Mouse (Mus musculus) hindbrain, postnatal 0 days (tissue): ENCODE measurements at regions not wholly inside any gene's neighbourhood (a gene's known extent, or its start where the extent isn't known, plus 50 kb on each side); places are given as distances from the start of the nearest gene placed in this dataset.
"Not testable (repeated sequence)": the region's sequence is repeated elsewhere in the genome, so short reads cannot be mapped to it uniquely, and the experiment has no call there.

Source experiments
- ATAC-seq: fragments of 200-750 bp; cut with Nextera tagmentation; 2 replicates; pipeline ENCODE4 v1.8.0; 2017; ENCODE audit warnings: mild to moderate bottlenecking, moderate TSS enrichment, moderate library complexity
- DNase-seq: peaks from one replicate; pipeline ENCODE4 v3.0.0-alpha.2; 2015; ENCODE audit warnings: low spot score
- H3K27ac ChIP-seq: fragments of 300-500 bp; sonication (generic); 2 replicates; pipeline ENCODE4 v1.5.1; 2014; ENCODE audit warnings: mild to moderate bottlenecking
- H3K27me3 ChIP-seq: fragments of 300-500 bp; sonication (generic); 2 replicates; pipeline ENCODE4 v1.6.1; 2014; ENCODE audit warnings: low read length, mixed read lengths; ENCODE audit not compliant: insufficient read depth
- H3K36me3 ChIP-seq: fragments of 300-500 bp; sonication (generic); 2 replicates; pipeline ENCODE4 v1.6.1; 2014; ENCODE audit warnings: low read length, mixed read lengths; ENCODE audit not compliant: insufficient read depth
- H3K4me1 ChIP-seq: fragments of 300-500 bp; sonication (generic); 2 replicates; pipeline ENCODE4 v1.6.1; 2014; ENCODE audit warnings: antibody characterized with exemption, low read length, mixed read lengths; ENCODE audit not compliant: insufficient read depth
- H3K4me2 ChIP-seq: fragments of 300-500 bp; sonication (generic); 2 replicates; pipeline ENCODE4 v1.6.1; 2014; ENCODE audit warnings: low read depth, mild to moderate bottlenecking, low read length, moderate library complexity, mixed read lengths
- H3K4me3 ChIP-seq: fragments of 300-500 bp; sonication (generic); 2 replicates; pipeline ENCODE4 v1.5.1; 2014; ENCODE audit warnings: low read length
- H3K9ac ChIP-seq: fragments of 300-500 bp; sonication (generic); replicated peaks from 2 replicates; pipeline ENCODE4 v1.6.1; 2014; ENCODE audit warnings: mild to moderate bottlenecking, low read length, moderate library complexity, mixed read lengths
- H3K9me3 ChIP-seq: fragments of 300-500 bp; sonication (generic); 2 replicates; pipeline ENCODE4 v1.6.1; 2016; ENCODE audit warnings: low read length, mixed read lengths
- CTCF ChIP-seq: IDR thresholded peaks from 2 replicates; pipeline ENCODE4 v1.5.1; 2016; ENCODE audit warnings: antibody characterized with exemption, control low read depth, low read depth
- WGBS: fragments of 180-500 bp; shearing (Covaris S2); extraction: QIAGEN DNeasy Blood & Tissue Kit; methylation state at CpG from one replicate; pipeline ENCODE4 v1.1.7; 2014; 5-methylcytosine and 5-hydroxymethylcytosine counted together

DNA sequence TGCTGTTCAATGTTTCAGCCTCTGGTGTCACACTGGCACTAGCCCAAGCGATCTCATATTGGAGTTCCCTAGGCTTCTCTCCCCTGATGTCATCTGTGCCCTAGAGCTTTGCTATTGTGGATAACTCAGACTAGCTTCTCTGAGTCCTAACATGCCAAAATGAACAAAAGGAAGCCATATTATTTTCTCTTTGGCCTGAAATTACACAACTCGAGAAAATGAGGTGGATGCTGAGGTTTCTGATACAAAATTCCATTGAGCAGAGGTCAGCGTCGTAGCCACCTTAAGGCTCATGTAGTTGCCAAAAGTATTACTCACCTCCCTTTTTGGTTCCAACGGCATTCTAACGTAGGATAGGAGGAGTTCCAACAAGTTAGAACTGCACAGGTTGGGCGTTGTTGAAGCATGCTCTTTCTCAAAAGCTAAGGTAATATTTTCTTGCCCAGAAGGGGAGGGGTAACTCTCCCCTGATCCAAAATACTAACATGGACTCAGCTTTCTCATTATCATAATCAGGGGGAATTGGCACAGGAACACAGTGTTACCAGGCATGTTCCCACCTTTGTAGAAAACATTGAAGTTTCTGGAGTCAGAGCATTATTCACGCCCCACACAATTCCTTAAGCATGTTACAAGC, 566.9 kb upstream of the Igfbp3 start:
- no peak for TF ChIP-seq CTCF
- Histone ChIP-seq H3K27ac (no peak overlapping the region), H3K9me3 (no peaks in the 10 kb centered on the region), H3K27me3 (no peaks in the 10 kb centered on the region), H3K4me2 (no peak overlapping the region), H3K4me1 (no peaks in the 10 kb centered on the region), H3K4me3 (no peak overlapping the region), H3K9ac (no peak overlapping the region), H3K36me3 (no peaks in the 10 kb centered on the region)
- DNase-seq: no peak
- WGBS: 88% methylated on average over 8 of the region's 8 CpGs
- ATAC-seq: no peak

DNA sequence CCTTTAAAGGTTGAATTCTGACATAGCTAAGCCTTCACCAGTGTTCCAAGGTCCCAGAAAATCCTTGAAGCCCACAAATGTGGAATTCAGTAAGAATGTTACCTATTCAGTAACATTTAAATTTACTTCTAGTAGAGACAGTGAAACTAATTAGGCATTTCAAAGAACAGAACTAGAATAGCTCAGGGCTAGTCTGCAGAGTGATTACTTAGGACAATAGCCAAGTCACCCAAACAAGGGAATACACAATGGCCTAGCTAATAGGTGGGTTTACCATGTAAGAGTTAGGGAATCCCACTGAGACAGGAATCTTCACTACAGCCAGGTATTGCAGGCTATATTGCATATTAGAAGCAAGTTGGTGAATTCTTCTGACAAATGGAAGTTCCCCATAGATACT, 561.6 kb upstream of the Igfbp3 start:
- not testable (repeated sequence) for H3K4me3 ChIP-seq, ATAC-seq

DNA sequence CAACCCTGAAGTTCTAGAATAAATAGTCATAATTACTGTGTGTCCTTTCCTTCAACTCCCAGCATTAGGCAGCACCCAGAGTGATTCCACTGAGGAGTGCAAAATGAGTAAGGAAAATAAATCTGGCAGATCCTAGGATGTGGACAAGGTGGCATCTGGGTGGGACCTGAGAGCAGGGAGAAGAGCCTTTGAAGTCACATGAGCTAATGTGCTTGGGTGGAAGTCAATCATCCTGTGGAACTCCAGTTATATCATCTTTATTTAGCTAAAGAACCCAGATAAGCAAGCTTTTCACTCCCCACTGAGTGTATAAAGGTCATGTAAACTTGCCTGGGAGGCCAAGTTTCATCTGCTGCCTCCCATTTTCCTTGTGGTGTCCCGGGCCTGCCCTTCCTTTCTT, 551.6 kb upstream of the Igfbp3 start:
- Histone ChIP-seq H3K4me2 (no peak overlapping the region), H3K9me3 (no peaks in the 10 kb centered on the region), H3K9ac (no peak overlapping the region), H3K4me1 (no peaks in the 10 kb centered on the region), H3K27me3 (no peaks in the 10 kb centered on the region), H3K27ac (no peak overlapping the region), H3K4me3 (no peak overlapping the region), H3K36me3 (no peaks in the 10 kb centered on the region)
- ATAC-seq: no peak
- DNase-seq: no peak
- TF ChIP-seq CTCF: no peak
- 74% methylated on average over 1 of the region's 1 CpGs for WGBS

More for the DNA sequence above, 561.6 kb upstream of the Igfbp3 start:
- H3K9me3 ChIP-seq, H3K9ac ChIP-seq, DNase-seq, H3K4me1 ChIP-seq, H3K27me3 ChIP-seq, H3K36me3 ChIP-seq, H3K4me2 ChIP-seq, H3K27ac ChIP-seq: not testable (repeated sequence)

DNA sequence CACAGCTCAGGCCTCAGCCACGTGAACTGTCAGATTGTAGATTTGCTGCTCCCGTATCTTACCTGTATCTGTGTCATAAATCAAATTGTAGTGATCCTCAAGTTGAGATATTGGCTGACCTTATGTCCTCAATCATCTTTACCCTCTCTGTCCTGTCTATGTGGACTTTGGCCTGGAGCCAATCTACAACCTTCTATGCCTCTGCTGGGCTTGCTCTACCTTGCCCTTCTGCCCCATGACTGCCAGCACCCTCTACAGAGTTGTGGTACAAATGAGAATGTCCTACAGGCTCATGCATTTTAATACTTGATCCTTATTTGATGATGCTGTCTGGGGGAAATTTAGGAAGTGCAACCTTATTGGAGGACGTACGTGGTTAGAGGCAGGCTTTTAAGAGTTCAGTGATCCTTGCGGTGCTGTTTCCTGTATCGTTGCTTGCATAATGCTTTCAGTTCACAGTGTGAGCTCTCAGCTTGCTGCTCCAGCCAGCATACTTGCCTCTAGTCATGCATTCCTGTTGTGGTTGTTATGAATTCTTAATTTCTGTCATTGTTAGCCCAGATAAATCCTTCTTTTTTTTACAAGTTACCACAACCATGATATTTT, 545.2 kb upstream of the Igfbp3 start:
- H3K9ac ChIP-seq: no peak overlapping the region
- H3K9me3 ChIP-seq: no peaks in the 10 kb centered on the region
- ATAC-seq (no peak), DNase-seq (no peak)
- no peaks in the 10 kb centered on the region for H3K4me1 ChIP-seq
- 78% methylated on average over 6 of the region's 6 CpGs for WGBS
- TF ChIP-seq CTCF: no peak
- H3K27me3 ChIP-seq: no peaks in the 10 kb centered on the region
- H3K4me2 ChIP-seq: no peak overlapping the region
- H3K27ac ChIP-seq: no peak overlapping the region
- H3K4me3 ChIP-seq: no peak overlapping the region
- H3K36me3 ChIP-seq: no peaks in the 10 kb centered on the region
